Mouse (Mus musculus): ENCODE measurements around the gene Eme2.
"Not testable (repeated sequence)": the region's sequence is repeated elsewhere in the genome, so short reads cannot be mapped to it uniquely, and the experiment has no call there.

Eme2 gene

GRCm38 (mm10) chr17:24894995-24895547 is at the start of gene Eme2, which contains the start of gene Mrps34:
Gene Eme2 (minus strand): TSS chr17:24895087.
Gene Mrps34 (plus strand): TSS chr17:24895116.
- peak; percentile 87 for DNase-seq

- not testable (repeated sequence) for DNase-seq
These were observed 48.7 kb upstream of the Eme2 start for GRCm38 (mm10) chr17:24943589-24943988.

GRCm38 (mm10) chr17:24943036-24943435 is 48.1 kb upstream of the Eme2 start:
- DNase-seq: peak; percentile 80

GRCm38 (mm10) chr17:24942453-24942852 is 47.6 kb upstream of the Eme2 start:
- peak; percentile 20 for DNase-seq

GRCm38 (mm10) chr17:24937266-24937665 is 42.4 kb upstream of the Eme2 start:
- DNase-seq: no peak

- DNase-seq: peak; percentile 98
These were observed 41.7 kb upstream of the Eme2 start, which contains the start of gene Mapk8ip3 for GRCm38 (mm10) chr17:24936259-24937237. Gene Mapk8ip3 (minus strand): TSS chr17:24936977.

GRCm38 (mm10) chr17:24935666-24936065 is 40.8 kb upstream of the Eme2 start:
- no peak for DNase-seq

GRCm38 (mm10) chr17:24934926-24935325 is 40.0 kb upstream of the Eme2 start:
- no peak for DNase-seq

GRCm38 (mm10) chr17:24933163-24933562 is 38.3 kb upstream of the Eme2 start:
- DNase-seq: no peak

GRCm38 (mm10) chr17:24932431-24932830 is 37.5 kb upstream of the Eme2 start:
- DNase-seq: no peak

GRCm38 (mm10) chr17:24929506-24929905 is 34.6 kb upstream of the Eme2 start:
- no peak for DNase-seq

GRCm38 (mm10) chr17:24923246-24923645 is 28.4 kb upstream of the Eme2 start:
- no peak for DNase-seq

- DNase-seq: no peak
These were observed 19.1 kb upstream of the Eme2 start for GRCm38 (mm10) chr17:24913984-24914383.

GRCm38 (mm10) chr17:24907591-24907990 is 12.7 kb upstream of the Eme2 start:
- no peak for DNase-seq

- DNase-seq: no peak
These were observed 8.9 kb upstream of the Eme2 start for GRCm38 (mm10) chr17:24903767-24904166.

GRCm38 (mm10) chr17:24902671-24903474 is 8.0 kb upstream of the Eme2 start:
- DNase-seq: no peak

GRCm38 (mm10) chr17:24902124-24902523 is 7.2 kb upstream of the Eme2 start:
- DNase-seq: no peak

- DNase-seq: no peak
These were observed 5.1 kb upstream of the Eme2 start for GRCm38 (mm10) chr17:24900014-24900413.

- DNase-seq: no peak
These were observed 4.3 kb upstream of the Eme2 start for GRCm38 (mm10) chr17:24899153-24899552.

GRCm38 (mm10) chr17:24898041-24898854 is 3.4 kb upstream of the Eme2 start:
- DNase-seq: no peak

GRCm38 (mm10) chr17:24897600-24897999 is 2.7 kb upstream of the Eme2 start:
- no peak for DNase-seq

- no peak for DNase-seq
These were observed 2.0 kb upstream of the Eme2 start for GRCm38 (mm10) chr17:24896993-24897269.
